ENCODE assay signal across 32 mouse cellular contexts in genomic region chr13:93580431-93580830, GRCm38 (mm10). TPM values are rescaled to one million over a fixed set of nuclear protein-coding genes. Genes with fewer than 3 reads are reported as not detected.
"Had no signal": no experiment of that assay in that cellular context is flagged by ENCODE, and none has a peak within 500 bp of the region (broad histone marks: within the 10 kb centered on the region; RNA-seq: fewer than 3 reads in every experiment).

No protein-coding gene starts in this region.

- H3K9me3 ChIP-seq: embryonic facial prominence, embryonic 12.5 days; embryonic facial prominence, embryonic 13.5 days; embryonic facial prominence, embryonic 15.5 days; forebrain, embryonic 12.5 days; forebrain, embryonic 13.5 days; forebrain, embryonic 15.5 days had no signal

- H3K4me3 ChIP-seq: embryonic facial prominence, embryonic 10.5 days; embryonic facial prominence, embryonic 12.5 days; embryonic facial prominence, embryonic 13.5 days; embryonic facial prominence, embryonic 15.5 days; erythroblast, embryonic 14.5 days; forebrain, embryonic 10.5 days; forebrain, embryonic 12.5 days; forebrain, embryonic 13.5 days; forebrain, embryonic 15.5 days; gastrocnemius, adult 2 months; heart, adult 2 months; heart, embryonic 10.5 days had no signal

- H3K27me3 ChIP-seq: embryonic facial prominence, embryonic 12.5 days; embryonic facial prominence, embryonic 13.5 days; embryonic facial prominence, embryonic 15.5 days; forebrain, embryonic 12.5 days; forebrain, embryonic 13.5 days; forebrain, embryonic 15.5 days had no signal

- ATAC-seq: forebrain, embryonic 13.5 days; forebrain, embryonic 14.5 days; forebrain, embryonic 15.5 days; forebrain, embryonic 16.5 days; forebrain, postnatal 0 days had no signal

- DNase-seq: cerebellum, adult 9-10 months; cerebellum, adult 9-11 months; cerebellum, postnatal 10 days; cerebellum, postnatal 14 days; cerebellum, postnatal 25 days; cerebellum, postnatal 36 days; embryo, embryonic 11 days; forebrain, postnatal 0 days; gastrocnemius, adult 2 months; gastrocnemius, postnatal 10 days; gastrocnemius, postnatal 14 days; gastrocnemius, postnatal 25 days; gastrocnemius, postnatal 36 days; heart, adult 18-20 months; heart, adult 2 months had no signal

- H3K36me3 ChIP-seq: embryonic facial prominence, embryonic 10.5 days; embryonic facial prominence, embryonic 12.5 days; embryonic facial prominence, embryonic 13.5 days; embryonic facial prominence, embryonic 15.5 days; forebrain, embryonic 10.5 days; forebrain, embryonic 12.5 days; forebrain, embryonic 15.5 days had no signal

- H3K4me1 ChIP-seq: embryonic facial prominence, embryonic 10.5 days; embryonic facial prominence, embryonic 12.5 days; embryonic facial prominence, embryonic 13.5 days; embryonic facial prominence, embryonic 15.5 days; forebrain, embryonic 10.5 days; forebrain, embryonic 12.5 days; forebrain, embryonic 13.5 days; forebrain, embryonic 15.5 days; heart, embryonic 10.5 days had no signal

- H3K27ac ChIP-seq: embryonic facial prominence, embryonic 10.5 days; embryonic facial prominence, embryonic 12.5 days; embryonic facial prominence, embryonic 13.5 days; embryonic facial prominence, embryonic 15.5 days; forebrain, embryonic 10.5 days; forebrain, embryonic 12.5 days; forebrain, embryonic 13.5 days; forebrain, embryonic 15.5 days; gastrocnemius, adult 2 months; heart, adult 2 months; heart, embryonic 10.5 days had no signal

RNA-seq across cellular contexts. Expression of gene Bhmt, which starts 57.3 kb away (rescaled TPM):
- total RNA-seq: common myeloid progenitor, adult 5-6 weeks; forebrain, postnatal 0 days; gastrocnemius, adult 2 months; gastrocnemius, postnatal 25 days; gastrocnemius, postnatal 36 days; granulocyte monocyte progenitor cell, adult 5-6 weeks; heart, adult 18-20 months; heart, adult 2 months had no signal
- polyA plus RNA-seq: embryonic facial prominence, embryonic 10.5 days; embryonic facial prominence, embryonic 11.5 days; embryonic facial prominence, embryonic 12.5 days; embryonic facial prominence, embryonic 13.5 days; embryonic facial prominence, embryonic 14.5 days; embryonic facial prominence, embryonic 15.5 days; forebrain, embryonic 10.5 days; forebrain, embryonic 11.5 days; forebrain, embryonic 16.5 days; heart, adult 2 months had no signal
